8 mouse cellular contexts compared by ENCODE assay signal in genomic region chr13:111787857-111788619, GRCm38 (mm10). TPM values are rescaled to one million over a fixed set of nuclear protein-coding genes. Genes with fewer than 3 reads are reported as not detected.
A peak's percentile ranks its signal among the peaks of the same experiment; 100 is the strongest.
DNase-seq lines count a peak whose midpoint lies in the region; ATAC-seq lines count a peak whose summit lies in the region.

No protein-coding gene starts in this region.

- no peaks in the 10 kb centered on the region for H3K27me3 ChIP-seq in intestine, embryonic 16.5 days (replicated peaks; ENCODE audit: control insufficient read depth, insufficient read depth, low read length)

- ATAC-seq in intestine, embryonic 16.5 days = peak; percentile 36
- peak; percentile 61 for ATAC-seq in megakaryocyte-erythroid progenitor cell, adult 5-6 weeks (replicated peaks; ENCODE audit: low FRiP score, low TSS enrichment, poor library complexity, severe bottlenecking)

- WGBS in intestine, embryonic 16.5 days = 27% methylated on average over 18 of the region's 18 CpGs

- peak; percentile 77 for DNase-seq in adrenal gland, adult 8-10 months
- peak; percentile 67 for DNase-seq in embryo, embryonic 11.5 days (ENCODE audit: low read depth, low spot score)
- peak; percentile 96 for DNase-seq in heart, adult 11 months
- DNase-seq in left cerebral cortex, postnatal 25 days (ENCODE audit: low spot score in 2 of 2) = peak; percentile 73 to 76
- DNase-seq in right cerebral cortex, postnatal 14 days = peak; percentile 77
- DNase-seq in urinary bladder, postnatal 36 days (ENCODE audit: low spot score in 2 of 2) = peak; percentile 71 to 82

- H3K36me3 ChIP-seq in intestine, embryonic 16.5 days (ENCODE audit: control insufficient read depth, insufficient read depth, low read length) = no peaks in the 10 kb centered on the region

- peak overlapping the region; percentile 32; the same call in 1 of the 2 replicates for H3K4me2 ChIP-seq in intestine, embryonic 16.5 days (ENCODE audit: low read depth, low read length)

- intact Hi-C loops in left cerebral cortex, postnatal 25 days (cut with DNase I) = loop anchor here (1.0 to 10.0 kb wide), 4 partner anchors 409 to 747 kb away; no protein-coding TSS in a partner anchor

- no peaks in the 10 kb centered on the region for H3K9me3 ChIP-seq in intestine, embryonic 16.5 days (ENCODE audit: control insufficient read depth, low read length)

- H3K4me3 ChIP-seq in intestine, embryonic 16.5 days (ENCODE audit: low read length) = no peak overlapping the region; the same call in 1 of the 2 replicates

- peak overlapping the region; percentile 56 for H3K27ac ChIP-seq in intestine, embryonic 16.5 days (ENCODE audit: low read length)

- peaks cover 59% of the 10 kb centered on the region for H3K4me1 ChIP-seq in intestine, embryonic 16.5 days (ENCODE audit: control insufficient read depth, insufficient read depth, low read length)

- H3K9ac ChIP-seq in intestine, embryonic 16.5 days (ENCODE audit: low read depth, low read length) = no peak overlapping the region

RNA-seq across cellular contexts. Expression of gene Map3k1, which starts 20.8 kb away (rescaled TPM):
- total RNA-seq in adrenal gland, adult 8-10 months (2022) = 100 to 1,000 TPM in 1 of 4 experiments, 10 to 100 TPM in 3; 41.6 to 114 (median 77.4) TPM
- polyA plus RNA-seq in intestine, embryonic 16.5 days (2015; fragmentation: Nextera tagmentation; extraction: Ambion mirVana) = 20.5 and 21.8 TPM in 2 replicates
- total RNA-seq in left cerebral cortex, postnatal 25 days (2021) = 10 to 100 TPM in 1 of 2 experiments, 1 to 10 TPM in 1; 8.8 to 10.3 TPM
- total RNA-seq in megakaryocyte-erythroid progenitor cell, adult 5-6 weeks (2014; fragmentation: Nextera tagmentation) = 12.2 and 13.6 TPM in 2 replicates
- total RNA-seq in megakaryocyte-erythroid progenitor cell, adult 5-6 weeks (2017) = 10.7 and 36.0 TPM in 2 replicates
